Mouse (Mus musculus): ENCODE measurements around the gene Smg9. TPM values are rescaled to one million over a fixed set of nuclear protein-coding genes. Genes with fewer than 3 reads are reported as not detected.

Gene Smg9
- 54.1 TPM for polyA plus RNA-seq (2017; shearing (Covaris generic))

GRCm38 (mm10) chr7:24399256-24400081, at the start of gene Smg9:
TSS of gene Smg9 (plus strand) at chr7:24399619.

GRCm38 (mm10) chr7:24369731-24370541, 29.5 kb upstream of the Smg9 start, which contains the start of gene Kcnn4:
TSS of gene Kcnn4 (plus strand) at chr7:24370263.

GRCm38 (mm10) chr7:24451855-24452311, 52.5 kb downstream of the Smg9 start, which contains the start of gene Irgc1:
TSS of gene Irgc1 (minus strand) at chr7:24452297.

GRCm38 (mm10) chr7:24462388-24463319, 63.2 kb downstream of the Smg9 start, which contains the start of gene Plaur:
TSS of gene Plaur (plus strand) at chr7:24462484.

Other genes starting within 250 kb of the Smg9 start
- gene Zfp114, start 224.6 kb upstream of the Smg9 start, polyA plus RNA-seq (2017; shearing (Covaris generic)): not detected
- gene Zfp111, start 188.2 kb upstream of the Smg9 start, polyA plus RNA-seq (2017; shearing (Covaris generic)): 0.37 TPM
- 1.7 TPM for gene Zfp109, start 162.1 kb upstream of the Smg9 start, polyA plus RNA-seq (2017; shearing (Covaris generic))
- not detected for gene Zfp108, start 144.8 kb upstream of the Smg9 start, polyA plus RNA-seq (2017; shearing (Covaris generic))
- 2.9 TPM for gene Zfp93, start 129.2 kb upstream of the Smg9 start, polyA plus RNA-seq (2017; shearing (Covaris generic))
- 12.8 TPM for gene Zfp61, start 98.4 kb upstream of the Smg9 start, polyA plus RNA-seq (2017; shearing (Covaris generic))
- gene Zfp94, start 83.0 kb upstream of the Smg9 start, polyA plus RNA-seq (2017; shearing (Covaris generic)): 1.7 TPM
- gene Tescl, start 65.7 kb upstream of the Smg9 start, polyA plus RNA-seq (2017; shearing (Covaris generic)): not detected
- gene Lypd5, start 50.4 kb upstream of the Smg9 start, polyA plus RNA-seq (2017; shearing (Covaris generic)): not detected
- gene Kcnn4, start 29.4 kb upstream of the Smg9 start, polyA plus RNA-seq (2017; shearing (Covaris generic)): 179 TPM
- 0.70 TPM for gene Irgc1, start 52.7 kb downstream of the Smg9 start, polyA plus RNA-seq (2017; shearing (Covaris generic))
- gene Plaur, start 62.9 kb downstream of the Smg9 start, polyA plus RNA-seq (2017; shearing (Covaris generic)): 14.3 TPM
- 0.40 TPM for gene Cadm4, start 82.4 kb downstream of the Smg9 start, polyA plus RNA-seq (2017; shearing (Covaris generic))
- gene Zfp428, start 107.4 kb downstream of the Smg9 start, polyA plus RNA-seq (2017; shearing (Covaris generic)): 1.0 TPM
- gene AC161166.1, start 112.8 kb downstream of the Smg9 start, polyA plus RNA-seq (2017; shearing (Covaris generic)): not detected
- gene Irgq, start 131.1 kb downstream of the Smg9 start, polyA plus RNA-seq (2017; shearing (Covaris generic)): 3.6 TPM
- not detected for gene Pinlyp, start 146.5 kb downstream of the Smg9 start, polyA plus RNA-seq (2017; shearing (Covaris generic))
- gene Xrcc1, start 146.7 kb downstream of the Smg9 start, polyA plus RNA-seq (2017; shearing (Covaris generic)): 49.9 TPM
- gene Ethe1, start 187.9 kb downstream of the Smg9 start, polyA plus RNA-seq (2017; shearing (Covaris generic)): 12.2 TPM
- 0.22 TPM for gene Zfp575, start 188.0 kb downstream of the Smg9 start, polyA plus RNA-seq (2017; shearing (Covaris generic))
- gene Phldb3, start 211.1 kb downstream of the Smg9 start, polyA plus RNA-seq (2017; shearing (Covaris generic)): 0.76 TPM
- not detected for gene Lypd3, start 236.9 kb downstream of the Smg9 start, polyA plus RNA-seq (2017; shearing (Covaris generic))